Mouse (Mus musculus) gastrocnemius, postnatal 10 days (tissue): ENCODE data around the gene Ccdc177. TPM values are rescaled to one million over a fixed set of nuclear protein-coding genes. Genes with fewer than 3 reads are reported as not detected.

Source experiments
- DNase-seq: peaks from one replicate; pipeline ENCODE4 v3.0.0; 2021; ENCODE audit warnings: mixed read lengths
- total RNA-seq, 2 experiments: library from RNA; stranded (reverse); gene quantifications; 2 replicates each; pipeline ENCODE4 v1.2.3; 2021

The Ccdc177 gene
- total RNA-seq, 2 experiments from 2014 or later: 0.07 to 0.09 TPM

DNA sequence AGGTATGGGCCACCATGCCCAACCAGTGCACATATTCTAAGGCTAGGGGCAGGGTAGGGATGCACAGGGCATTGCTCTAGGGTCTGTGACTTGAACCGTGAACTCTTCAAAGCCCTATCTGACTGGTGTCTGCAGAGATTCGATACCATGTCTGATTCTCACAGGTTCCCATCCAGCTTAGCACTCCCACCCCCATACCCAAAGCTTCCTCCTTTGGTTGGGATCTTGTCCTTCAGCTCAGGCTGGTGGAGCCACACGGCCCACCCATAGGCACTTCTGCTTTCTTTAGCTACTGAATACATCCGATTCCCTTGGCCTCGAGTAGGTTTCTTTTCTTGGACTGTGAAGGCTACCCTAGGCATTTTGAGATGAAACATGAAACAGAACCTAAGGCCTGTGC, 24.5 kb upstream of the Ccdc177 start:
- no peak for DNase-seq

DNA sequence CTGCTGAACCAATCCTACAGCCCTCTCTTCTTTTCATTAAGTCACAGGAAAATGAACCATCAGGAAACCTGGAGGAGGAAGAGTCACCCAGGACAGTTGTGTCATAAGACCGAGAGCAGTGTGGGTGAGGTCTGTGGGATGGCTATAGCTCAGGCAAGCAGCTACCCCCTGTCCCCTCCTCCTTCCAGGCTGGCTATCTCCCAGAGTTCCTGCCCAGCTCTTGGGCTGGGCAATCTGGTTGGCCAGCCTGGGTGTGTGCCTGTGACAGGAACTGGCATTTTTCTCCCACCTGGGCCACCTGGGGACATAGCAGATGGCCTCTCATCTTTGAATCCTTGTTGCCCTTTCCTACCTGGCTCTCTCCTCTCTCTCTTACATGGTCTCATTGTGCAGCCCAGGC, 23.4 kb upstream of the Ccdc177 start:
- no peak for DNase-seq

DNA sequence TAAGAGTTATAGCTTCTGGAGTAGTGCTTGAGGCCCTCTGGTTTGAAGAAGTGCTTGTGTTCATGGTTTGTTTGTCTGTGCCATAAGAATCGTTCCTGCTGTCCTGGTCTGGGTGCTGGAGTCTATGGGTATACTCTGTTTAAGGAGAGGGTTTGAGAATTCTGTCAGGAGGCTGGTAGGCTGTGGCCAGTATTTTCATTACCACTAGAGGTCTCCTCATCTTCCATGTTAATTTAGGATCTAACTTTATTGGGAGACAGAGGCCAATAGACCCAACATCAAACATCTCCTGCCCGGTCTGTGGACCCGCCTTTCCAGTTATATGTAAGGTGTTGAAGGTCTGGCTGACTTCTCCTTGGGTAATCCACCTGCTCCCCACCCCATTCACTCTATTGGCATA, 22.4 kb upstream of the Ccdc177 start:
- DNase-seq: no peak

DNA sequence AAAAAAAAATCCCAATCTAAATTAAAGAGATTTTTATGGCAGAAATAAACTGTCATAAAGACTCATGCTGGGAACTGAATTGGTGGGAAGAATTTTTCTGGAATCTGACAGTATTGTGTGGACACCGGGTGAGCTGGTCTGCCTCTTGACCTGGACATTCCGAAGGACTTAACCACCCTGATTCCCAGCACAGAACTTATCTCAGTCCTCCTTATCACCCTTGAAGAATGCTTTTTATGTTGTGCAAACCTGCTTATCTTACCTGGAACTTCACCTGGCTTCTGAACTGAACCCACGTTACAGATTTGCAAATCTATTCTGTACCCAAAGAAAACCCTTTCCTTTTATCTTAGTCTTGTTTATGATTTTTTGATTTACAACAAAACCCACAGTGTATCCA, 21.7 kb upstream of the Ccdc177 start:
- DNase-seq: no peak

DNA sequence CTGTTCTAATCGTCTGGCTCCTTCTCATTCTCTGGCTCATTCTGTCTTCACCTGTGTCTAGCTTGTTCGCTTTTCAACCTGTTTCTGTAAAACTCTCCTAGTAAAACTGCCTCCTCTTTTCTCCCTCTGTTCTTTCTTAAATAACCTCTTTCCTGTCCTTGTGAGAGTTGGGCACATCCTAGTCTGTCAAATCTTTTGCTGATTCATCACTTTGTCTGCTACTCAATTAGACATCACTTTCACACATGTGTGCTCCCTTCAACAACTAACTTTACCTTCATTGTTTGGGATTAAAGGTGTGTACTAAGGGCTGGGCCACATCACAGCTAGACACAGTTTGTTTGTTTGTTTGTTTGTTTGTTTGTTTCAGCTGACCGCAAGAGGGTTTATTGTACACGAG, 19.3 kb upstream of the Ccdc177 start:
- DNase-seq: no peak

DNA sequence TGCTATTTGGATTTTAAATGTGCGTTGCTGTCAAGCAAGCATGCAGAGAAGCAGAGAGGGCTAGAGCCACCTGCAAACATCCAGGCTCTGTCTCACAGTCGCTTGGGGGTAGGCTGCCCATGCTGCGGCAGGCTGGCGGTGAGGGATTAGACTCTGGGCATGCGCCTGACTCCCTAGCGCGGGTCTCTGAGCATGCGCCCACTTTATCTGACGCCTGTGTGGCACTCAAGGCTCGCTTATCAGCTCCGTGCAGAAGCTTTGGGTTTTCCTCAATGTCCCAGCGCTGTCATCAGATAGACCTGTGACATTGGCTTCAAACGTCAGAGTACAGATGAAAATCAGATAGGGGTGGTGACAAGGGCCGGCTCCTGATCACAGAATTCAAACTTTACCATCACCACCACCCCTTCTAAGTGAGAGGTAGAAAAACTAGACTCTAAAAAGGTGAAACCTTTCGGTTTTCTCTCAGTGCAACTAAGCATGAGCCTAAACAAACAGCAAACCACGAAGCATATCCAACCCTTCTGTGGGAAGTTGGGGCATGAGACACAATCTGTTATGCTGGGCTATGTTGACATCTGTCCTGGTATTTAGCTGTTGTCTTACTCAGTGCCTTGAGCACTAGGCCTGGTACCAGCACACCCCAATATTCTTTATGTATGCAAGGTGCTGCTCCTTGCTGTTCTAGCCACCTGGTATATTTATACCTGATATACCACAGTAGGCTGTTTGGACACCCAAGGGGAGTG, 17.9 kb upstream of the Ccdc177 start:
- no peak for DNase-seq

DNA sequence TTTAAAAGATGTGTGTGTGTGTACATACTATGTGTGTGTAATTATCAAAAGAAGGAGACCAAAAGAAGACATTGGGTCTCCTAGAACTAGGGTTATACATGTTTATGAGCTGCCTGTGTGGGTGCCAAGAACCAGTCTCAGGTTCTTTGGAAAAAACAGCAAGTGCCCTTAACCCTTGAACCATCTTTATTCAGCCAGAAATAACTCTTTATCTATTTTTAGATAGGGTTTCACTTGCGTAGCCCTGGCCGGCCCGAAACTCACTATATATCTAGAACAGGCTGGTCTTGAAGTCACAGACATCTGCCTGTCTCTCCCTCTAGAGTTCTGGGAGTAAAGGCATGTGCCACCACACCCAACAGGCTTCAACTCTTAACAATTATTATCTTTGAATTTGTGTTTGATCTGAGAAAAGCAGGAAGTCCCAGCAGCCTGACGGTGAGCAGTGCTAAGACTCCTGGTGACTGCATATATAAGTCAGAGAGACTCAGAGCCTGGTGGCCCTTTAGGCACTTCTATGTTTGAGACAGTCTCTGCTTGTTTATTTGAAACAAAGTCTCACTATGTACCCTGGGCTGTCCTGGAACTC, 15.7 kb upstream of the Ccdc177 start:
- no peak for DNase-seq

DNA sequence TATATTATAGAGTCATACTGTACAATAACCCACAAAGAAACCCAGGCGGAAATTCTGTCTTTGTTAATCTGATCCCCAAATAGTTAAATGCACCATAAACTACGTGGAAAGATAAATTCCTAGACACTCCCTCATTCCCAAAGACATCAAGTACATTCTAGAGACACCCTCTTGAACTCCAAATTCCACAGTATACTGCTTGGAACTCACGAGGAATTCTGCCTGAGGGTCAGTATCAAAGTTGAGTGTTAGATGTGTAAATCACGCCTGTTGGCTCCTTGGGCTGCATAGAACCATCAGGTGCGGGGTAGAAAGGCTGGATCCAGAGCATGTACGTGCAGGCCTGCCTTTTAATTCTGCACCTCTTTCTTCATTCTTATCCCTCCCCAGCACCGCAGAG, 14.3 kb upstream of the Ccdc177 start:
- no peak for DNase-seq

DNA sequence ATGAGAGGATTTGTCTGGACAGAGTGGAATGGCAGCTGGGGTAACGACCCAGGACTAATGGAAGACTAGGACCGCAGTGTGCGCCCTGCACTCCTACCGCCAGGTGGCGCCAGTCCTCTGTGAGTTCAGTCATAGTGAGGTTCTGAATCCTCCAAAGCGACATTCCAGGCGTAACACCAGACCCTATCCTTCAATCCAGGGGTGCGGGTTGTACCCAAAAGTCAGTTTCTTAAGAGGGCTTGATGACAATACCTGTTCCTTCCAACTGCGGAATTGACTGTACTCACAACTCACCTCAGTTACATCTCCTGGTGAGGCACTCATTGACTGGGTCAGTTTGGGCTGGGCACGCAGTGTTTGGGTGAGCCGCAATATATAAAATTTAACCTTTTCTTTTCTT, 9.2 kb upstream of the Ccdc177 start:
- peak; percentile 87 for DNase-seq

DNA sequence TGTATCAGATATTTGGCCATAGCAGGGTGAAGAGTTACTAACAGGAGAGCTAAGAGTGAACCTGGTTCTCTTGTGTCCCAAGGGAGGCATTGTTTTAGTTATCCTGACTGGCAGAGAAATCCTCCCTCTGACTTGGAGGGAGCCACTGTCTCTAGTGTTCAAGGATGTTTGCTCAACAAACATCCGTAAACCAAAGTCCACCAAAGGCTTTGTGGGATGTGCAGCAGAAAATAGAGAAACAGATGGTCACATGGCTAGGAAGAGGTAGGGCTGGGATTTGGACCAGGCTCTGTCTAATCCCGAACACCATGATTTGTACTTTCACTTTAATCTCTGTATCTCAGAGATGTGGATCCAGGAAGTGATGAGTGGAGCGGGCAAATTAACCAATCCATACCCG, 3.6 kb upstream of the Ccdc177 start:
- no peak for DNase-seq

DNA sequence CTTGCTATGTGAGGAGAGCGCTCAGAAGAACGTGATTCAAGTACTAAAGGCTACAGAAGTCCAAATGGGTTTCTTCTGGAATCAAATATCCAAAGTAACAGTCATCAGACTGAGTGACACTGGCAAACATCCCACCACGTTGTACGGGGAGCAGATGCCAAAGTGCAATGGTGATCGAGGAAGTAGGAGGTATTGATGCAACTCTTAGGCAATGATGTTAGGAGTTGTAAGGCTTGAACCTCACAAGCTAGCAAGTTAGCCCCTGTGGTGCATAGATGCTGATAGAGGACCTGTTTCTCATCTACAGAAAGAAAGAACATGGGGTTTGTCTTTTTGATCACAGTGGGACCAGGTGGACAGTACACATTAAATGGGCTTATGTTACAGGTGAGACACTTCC, 2.5 kb upstream of the Ccdc177 start:
- DNase-seq: no peak

DNA sequence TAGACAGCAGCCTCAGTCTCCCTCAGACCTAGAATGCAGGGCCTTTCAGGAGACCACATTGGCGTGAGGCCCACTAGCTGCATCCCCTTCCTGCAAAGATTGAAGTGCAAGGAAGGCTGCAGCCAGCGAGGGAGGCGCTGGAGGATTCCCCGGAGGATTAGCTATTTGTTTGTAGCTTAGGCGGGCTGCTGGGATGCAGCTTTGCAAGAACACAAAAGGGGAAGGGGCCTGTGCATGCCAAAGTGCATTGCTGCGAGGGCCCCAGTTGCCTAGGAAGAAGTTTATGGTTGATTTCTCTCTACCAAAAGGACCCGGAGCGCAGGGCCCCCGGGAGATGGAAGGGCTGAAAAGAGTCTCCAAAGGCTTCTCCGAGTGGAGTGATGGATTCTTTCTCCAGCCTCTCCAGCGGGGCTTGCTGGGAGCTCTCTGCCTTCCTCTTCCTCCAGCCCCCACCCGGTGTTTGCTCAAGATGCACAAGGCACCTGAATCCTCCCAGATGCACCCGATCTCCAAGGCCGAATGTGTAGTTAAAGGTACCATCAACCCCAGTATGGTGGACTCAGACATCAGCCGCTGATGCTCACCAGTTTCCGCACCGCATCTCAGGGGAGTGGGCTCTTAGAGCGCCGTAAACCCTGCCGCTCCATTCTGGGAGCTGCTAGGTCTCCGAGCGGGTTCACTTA, 633 bp downstream of the Ccdc177 start:
- DNase-seq: no peak

DNA sequence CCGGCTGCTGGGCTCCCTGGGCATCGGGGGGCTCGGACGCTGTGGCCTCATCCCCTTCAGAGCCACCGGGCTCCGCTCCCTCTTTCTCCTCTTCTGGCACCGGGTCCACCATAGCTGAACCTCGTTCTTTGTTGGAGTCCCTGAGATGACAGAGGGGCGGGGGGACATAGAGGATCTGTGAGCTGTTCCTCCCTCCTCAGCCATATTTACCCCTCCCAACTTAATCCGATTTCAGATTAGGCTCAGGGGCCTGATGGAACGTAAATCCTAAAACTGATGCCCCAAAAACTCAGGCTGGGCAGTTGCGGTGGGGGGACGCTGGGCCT, 1.1 kb downstream of the Ccdc177 start:
- no peak for DNase-seq

DNA sequence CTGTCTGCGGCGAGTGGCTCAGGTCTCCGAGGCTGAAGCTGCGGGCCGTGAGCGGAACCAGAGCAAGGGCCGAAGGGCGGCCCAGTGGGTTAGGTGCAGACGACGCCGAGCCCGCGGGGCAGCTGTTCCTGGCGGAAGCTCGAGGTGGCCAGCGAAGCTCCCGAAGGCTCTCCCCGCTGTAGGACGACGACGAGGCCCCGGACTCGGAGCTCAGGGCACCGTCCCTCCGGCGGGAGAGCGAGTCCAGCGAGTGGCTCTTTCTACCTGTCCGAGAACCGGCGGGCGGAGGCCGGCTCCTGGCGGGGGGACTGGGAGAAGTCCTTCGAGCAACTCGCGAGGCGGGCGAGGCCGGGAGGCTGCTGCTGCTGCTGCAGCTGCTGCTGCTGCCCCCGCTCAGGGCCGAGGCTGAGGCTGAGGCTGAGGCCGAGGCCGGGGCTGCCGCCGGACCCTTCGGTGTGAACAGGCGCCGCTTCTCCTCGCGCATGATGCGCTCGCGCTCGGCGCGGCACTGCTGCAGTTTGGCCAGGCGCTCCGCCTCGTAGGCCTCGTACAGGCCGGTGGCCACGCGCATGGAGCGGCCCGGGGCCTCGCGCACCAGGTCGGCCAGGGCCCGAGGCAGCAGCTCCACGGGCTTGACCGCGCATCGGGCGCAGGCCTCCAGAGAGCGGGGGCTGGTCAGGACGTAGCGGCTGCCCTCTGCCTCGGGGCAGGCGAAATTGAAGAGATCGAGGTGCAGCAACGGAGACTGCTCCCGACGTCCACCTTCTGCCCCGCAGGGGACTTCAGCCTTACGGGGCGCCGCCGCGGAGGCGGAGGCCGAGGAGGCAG, 1.7 kb downstream of the Ccdc177 start:
- DNase-seq: peak; percentile 51

DNA sequence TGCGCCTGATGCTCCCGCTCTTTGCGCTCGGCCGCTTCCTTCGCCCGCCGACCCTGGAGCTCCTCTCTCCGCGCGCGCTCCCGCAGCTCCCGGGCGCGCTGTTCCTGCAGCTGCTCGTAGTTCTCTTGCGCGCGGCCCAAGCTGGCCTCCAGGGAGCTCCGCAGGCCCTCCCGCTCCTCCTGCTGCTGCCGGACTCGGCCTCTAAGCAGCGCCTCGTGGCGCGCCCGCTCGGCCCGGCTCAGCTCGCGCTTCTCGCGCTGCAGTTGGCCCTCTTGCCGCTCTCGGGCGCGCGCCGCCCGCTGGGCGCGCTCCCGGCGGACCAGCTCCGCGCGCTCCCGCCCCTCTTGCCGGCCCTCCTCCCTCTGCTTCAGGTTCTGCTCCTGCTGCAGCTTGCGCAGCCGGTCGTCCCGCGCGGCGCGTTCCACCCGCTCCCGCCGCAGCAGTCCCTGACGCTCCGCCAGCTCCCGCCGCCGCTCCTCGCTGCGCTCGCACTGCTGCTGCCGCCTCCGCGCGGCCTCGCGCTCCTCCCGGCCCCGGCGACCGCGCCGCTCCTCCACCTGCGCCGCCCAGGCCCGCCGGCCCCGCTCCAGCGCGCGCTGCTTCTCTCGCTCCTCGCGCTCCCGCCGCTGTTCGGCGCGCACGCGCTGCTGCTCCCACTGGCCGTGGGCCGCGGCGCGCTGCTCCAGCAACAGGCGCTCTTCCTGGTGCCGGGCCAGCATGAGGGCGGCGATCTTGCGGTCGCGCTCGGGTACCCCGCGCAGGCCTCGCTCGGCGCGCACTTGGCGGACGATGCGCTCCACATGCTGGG, 2.5 kb downstream of the Ccdc177 start:
- DNase-seq: peak; percentile 77

DNA sequence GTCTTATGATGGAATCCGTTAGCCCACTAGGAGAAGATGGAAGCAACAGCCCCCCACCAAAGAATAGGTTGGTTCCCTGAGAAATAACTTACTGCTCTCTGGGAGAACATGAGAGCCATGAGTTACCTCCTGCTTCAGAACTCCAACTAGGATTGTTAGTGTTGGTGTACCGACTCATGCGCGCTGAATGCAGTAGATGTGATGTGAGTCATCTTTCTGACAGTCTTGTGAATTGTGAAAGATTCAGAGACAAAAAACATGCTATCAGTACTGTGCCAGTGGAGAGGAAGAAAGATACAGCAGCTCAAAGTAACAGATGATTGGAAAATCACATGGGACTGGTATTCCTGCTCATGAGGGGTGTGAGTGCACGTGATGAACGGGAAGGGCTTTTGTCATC, 8.9 kb downstream of the Ccdc177 start:
- DNase-seq: no peak

DNA sequence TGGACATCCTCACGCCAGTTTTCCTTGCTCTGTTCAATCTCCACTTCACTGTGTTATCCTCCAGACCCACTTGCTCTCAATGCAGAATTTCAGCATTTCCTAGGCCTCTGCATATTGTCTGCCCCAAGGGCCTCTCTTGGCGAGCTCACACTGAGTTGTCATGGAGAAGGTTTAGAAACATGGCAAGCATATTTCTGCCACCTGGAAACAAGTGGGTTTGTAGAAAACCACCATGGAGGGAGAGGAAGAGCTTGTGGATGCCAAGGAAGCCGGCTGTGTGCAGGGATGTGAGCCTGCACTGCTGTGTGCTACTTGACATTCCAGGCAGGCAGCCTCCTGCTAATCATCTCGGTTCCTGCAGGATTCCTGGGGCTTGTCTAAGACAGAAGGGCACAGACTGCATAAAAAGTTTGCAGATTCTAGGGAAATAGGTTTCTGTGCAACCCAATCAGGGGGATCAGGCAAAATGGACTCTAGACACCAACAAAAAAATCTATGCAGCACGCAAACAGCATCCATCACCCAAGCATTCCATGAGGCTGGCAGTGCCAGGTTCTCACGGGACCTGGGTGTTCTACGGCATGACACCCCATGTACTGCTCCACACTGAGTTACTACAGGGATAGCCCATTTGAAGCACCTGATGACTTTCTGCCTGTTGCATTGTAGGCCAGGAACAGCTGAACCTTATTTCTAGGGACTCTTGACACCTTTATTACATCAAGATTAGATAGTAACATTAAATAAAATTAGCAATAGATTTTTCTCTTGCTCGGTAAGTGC, 14.3 kb downstream of the Ccdc177 start:
- DNase-seq: no peak

DNA sequence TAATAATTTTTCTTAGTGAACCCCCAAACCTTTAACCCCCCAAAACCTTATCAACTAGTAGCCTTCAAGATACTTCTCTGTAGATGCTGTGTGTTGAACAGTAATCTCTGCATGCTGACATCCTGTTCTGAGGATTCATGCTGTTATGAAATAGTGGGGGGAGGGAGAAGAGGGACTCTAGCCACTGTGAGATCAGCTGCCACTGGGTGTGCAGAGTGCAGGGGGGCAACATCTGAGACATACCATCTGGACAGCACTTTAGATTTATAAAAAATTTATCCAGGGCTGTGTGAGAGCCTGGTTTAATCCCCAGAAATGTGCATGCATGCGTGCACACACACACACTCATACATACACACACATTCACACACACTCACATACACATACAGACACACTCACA, 15.9 kb downstream of the Ccdc177 start:
- no peak for DNase-seq

DNA sequence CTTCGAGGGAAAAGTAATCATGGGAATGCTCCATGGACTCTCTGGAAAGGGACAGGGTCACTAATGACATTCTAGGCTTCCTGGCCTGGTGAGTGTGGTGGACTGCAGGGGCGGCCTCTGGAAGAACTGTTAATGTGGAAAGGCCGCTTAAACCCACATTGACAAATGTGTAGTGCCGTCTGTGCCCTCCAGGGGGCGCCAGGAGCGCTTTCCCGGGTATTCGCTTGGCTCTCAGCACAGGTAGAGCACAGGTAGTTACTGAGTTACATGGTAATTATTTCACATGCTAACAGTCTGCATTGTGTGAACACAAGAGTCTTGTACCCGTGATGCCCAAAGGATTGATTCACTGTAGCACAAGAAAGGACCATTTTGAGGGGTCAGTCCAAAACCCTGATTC, 21.0 kb downstream of the Ccdc177 start:
- DNase-seq: peak; percentile 32

DNA sequence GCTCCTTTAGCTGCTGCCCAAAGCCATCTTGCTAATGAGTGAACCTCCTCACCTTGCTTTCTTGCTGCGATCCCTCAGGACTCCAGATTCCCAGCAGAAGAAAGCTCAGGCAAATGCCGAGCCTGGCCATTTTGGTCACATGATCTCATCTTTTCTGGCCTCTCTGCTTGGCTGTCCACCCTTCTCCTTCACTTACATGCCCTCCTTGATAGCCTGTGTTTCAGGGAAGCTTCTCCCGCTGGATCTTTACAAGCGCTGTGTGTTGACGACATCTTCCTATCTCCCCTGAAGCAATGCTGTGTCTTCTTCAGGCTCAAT, 23.2 kb downstream of the Ccdc177 start:
- no peak for DNase-seq

DNA sequence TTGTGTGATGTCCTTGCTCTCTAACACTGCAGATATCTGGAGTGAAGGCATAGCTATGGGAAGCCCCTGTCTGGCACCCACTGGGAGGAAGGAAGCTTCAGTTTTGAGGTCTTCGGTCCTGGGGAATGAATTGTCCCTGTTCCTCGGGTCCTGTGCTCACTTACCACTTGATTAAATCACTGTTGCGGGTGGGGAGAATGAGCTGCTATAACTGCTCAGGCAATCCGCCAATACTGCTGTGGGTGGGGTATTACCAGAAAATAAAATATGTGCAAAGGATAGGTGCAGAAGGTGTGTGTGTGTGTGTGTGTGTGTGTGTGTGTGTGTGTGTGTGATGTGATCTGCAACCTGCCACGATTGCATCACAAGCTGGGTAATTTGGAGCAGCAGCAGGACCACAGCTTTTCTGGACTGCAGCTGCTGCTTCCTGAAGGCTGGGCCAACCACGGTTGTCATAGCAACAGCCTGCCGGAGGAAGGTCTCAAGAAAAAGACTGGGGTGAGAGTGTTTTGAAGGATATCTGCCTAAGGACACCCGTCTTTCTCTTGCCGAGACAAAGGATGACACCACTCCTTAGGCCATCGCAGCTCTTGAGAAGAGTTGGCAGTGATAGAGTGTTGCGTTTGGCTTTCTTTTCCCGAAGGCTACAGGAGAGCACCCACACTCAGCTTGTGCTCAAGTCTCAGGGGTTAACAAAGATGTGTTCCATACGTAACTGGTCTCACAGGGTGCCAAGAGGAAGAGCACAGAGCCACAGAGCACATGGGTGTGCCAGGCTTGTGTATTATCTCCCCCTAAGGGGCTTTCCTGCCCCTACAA, 23.8 kb downstream of the Ccdc177 start:
- DNase-seq: peak; percentile 20
